Mouse (Mus musculus) embryo, embryonic 10 days (tissue): ENCODE data around the gene Ptchd3.

Source experiments
- DNase-seq: peaks from one replicate; pipeline ENCODE4 v3.0.0-alpha.2; 2015; ENCODE audit warnings: low spot score

Gene Ptchd3

GRCm38 (mm10) chr11:121829947-121830346, at the start of gene Ptchd3:
TSS of gene Ptchd3 (plus strand) at chr11:121830247.
- DNase-seq: no peak

GRCm38 (mm10) chr11:121781831-121782230, 48.2 kb upstream of the Ptchd3 start:
- DNase-seq: no peak

- no peak for DNase-seq
Observed at GRCm38 (mm10) chr11:121787456-121787855, 42.6 kb upstream of the Ptchd3 start.

DNA sequence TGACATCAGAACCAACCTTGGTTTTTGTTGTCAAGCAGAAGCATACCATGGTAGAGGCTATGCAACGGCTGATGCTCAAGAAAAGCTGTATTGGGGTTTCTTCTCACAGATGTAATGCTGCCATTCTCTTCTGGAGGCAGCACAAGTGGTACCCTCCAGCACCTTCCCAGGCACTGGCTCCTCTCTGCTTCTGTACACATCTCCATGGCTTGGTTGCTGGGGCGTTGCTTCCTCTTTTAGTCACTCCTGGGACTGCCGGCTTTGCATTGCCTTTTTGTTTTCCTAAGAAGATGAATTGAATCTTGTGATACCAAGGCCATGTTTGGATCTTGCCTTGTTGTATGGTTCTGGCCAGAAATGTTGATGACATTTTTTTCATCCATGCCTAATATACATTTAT, 40.5 kb upstream of the Ptchd3 start:
- no peak for DNase-seq

- DNase-seq: no peak
Observed at GRCm38 (mm10) chr11:121790671-121791094, 39.4 kb upstream of the Ptchd3 start.

- DNase-seq: no peak
Observed at GRCm38 (mm10) chr11:121791446-121791845, 38.6 kb upstream of the Ptchd3 start.

DNA sequence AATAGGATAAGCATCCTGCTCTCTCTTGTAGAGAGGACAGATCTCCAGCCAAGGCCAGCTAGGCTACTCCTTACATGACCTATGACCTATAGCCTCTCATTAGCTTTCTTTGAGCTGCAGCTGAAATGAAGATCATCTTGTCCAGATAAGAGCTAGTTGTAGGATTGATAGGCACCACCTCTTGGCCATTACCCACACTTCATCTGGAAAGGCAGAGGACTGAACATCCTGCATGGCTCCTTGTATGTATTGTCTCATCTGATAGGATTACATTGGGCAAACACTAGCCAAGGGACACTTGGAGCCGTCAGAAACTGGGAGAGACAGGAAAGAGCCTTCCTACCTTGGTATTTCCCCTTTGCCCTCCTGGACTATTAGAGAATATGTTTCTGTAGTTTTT, 38.1 kb upstream of the Ptchd3 start:
- no peak for DNase-seq

GRCm38 (mm10) chr11:121793530-121793929, 36.5 kb upstream of the Ptchd3 start:
- no peak for DNase-seq

DNA sequence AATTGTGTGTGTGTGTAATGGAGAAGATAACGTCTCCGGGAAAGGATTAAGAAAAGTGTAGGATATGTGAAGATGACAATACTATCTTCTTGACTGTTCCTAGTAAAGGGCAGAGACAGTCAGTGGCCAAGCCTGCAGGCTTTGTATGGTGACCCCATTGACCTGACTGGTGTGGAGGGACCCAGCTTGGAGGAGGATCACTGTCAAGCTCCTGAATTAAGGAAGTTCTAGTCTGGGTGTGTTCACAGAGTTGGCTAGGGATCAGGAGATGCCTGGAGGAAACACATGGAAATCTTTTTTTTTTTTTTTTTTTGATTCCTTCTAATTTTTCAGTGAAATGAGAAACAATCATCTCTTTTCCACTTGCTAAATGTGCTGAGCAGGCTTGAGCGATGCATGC, 35.9 kb upstream of the Ptchd3 start:
- no peak for DNase-seq

DNA sequence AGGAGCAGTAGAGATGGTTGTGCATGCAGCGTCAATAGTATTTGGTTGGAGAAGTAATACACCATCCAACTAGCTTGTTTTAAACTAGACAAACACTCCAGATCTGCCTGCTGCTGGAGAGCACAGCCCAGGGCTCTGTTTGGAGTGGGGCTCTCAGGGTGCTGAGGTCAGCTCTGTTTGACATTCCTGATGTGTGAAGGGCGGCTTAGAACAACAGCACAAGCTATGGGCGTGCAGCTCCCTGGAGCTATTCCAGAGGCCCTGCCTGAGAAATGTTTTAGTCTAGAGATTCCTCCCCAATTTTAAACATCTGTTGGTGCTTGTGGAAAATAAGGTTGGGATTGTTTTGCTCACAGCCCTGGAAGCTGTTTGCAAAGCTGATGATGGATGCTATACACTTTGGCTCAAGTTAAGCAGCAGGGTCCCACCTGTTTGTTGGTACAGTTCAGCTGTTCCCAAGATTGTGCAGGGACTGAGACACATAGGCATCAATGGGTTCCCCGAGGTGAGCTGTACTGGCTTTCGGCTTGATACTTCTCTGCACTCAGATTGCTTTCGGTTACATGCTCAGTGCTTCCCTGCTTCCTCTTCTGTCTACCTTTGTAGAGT, 35.4 kb upstream of the Ptchd3 start:
- peak; percentile 65 for DNase-seq

DNA sequence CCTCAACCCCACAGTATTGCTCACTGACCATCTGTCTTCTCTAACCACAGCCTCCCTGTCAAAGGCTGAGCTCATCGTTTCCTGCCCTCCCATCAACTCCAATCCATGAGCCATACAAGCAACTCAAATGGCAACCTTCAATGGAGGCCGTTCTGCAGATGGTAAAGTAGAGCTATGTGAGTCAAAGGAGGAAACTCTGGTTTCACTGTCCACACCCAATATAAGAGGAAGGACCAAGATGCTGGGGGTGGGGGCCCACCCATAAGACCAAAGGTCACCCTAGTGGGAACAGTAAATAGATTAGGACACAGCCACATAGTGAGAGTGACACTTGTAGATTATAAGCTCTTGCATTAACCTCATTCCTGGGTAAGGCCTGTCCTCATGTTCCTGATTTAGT, 34.1 kb upstream of the Ptchd3 start:
- no peak for DNase-seq

DNA sequence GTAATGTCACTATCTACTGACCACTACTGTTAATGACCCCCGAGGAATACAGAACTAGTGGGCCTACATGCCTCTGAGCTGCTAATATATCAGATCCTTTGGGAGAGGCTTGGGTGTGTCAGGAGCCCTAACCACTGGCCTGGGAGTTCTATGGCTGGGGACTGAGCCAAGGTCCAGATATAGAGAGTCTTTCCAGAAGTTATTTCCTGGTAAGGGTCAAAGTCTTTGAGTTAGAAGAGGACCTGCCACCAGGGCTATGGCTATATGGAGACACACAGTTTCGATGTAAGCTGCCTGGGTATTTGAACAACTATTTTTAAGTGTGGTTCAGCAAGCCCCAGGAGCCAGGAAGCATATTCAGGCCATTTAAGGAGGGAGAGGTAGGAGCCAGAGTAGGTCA, 31.5 kb upstream of the Ptchd3 start:
- DNase-seq: no peak

DNA sequence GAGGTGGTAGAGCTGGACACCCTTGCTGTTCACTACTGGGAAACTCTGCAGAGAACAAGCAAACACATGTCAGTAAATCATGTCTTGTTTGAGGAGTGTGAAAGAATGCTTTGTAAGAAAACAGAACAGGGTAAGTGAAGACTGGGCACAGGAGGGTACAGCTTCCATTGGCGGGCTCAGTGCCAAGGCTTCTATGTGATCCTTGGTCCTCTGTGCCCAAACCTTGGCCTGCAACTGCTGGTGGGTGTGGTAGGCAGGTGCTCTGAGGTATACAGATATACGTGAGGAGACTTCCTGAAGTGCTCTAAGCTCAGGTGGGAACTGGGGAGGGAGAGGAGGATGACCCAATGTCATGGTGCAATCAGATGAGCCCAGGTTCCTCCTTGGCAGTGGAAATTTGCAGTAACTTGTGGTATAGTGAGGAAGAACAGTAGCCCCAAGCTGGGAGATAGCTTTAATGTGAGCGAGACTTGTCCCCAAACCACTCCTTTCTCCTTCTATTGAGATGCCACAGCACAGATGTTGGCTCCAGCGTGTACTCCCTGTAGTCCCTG, 30.2 kb upstream of the Ptchd3 start:
- DNase-seq: no peak

DNA sequence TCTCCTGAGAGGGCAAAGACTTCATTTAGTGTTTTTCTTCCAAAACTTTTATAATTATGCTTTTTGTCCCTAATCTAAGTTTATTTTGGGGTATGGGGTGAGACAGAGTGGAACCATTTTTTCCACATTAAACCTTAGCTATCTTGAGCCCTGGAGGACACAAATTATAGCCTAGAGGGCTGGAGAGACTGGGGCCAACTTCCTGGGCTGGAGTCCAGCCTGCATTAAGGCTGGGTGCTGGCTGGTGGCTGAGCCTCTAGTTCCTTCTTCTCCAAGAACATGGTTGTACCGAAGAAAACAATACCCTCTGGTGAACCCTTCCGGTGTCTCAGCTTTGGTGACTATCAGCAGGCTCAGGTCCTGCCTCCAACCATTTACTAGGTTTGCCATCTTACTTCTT, 27.3 kb upstream of the Ptchd3 start:
- DNase-seq: no peak

GRCm38 (mm10) chr11:121804258-121805027, 25.6 kb upstream of the Ptchd3 start:
- no peak for DNase-seq

- DNase-seq: peak; percentile 94
Observed at GRCm38 (mm10) chr11:121808204-121808852, 21.7 kb upstream of the Ptchd3 start.

DNA sequence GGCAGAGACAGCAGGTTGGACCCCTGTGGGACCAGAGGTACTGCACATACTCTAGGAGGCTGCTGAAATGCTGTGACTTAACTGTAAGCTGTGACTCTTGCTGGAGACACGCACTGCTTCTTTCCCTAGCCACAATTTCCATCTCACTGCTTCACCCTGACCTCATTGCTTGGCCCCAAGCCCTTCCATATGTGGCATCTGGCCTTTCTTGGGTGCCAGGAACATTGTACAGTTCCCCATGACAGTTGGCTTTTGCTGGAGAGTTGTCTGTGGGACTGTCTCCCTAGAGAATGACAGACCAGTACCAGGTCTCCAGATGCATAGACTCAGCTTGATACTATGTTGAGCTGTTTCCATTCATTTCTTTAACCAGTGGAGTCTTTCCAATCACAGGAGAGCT, 21.2 kb upstream of the Ptchd3 start:
- DNase-seq: no peak

- peak; percentile 40 for DNase-seq
Observed at GRCm38 (mm10) chr11:121845923-121846322, 15.9 kb downstream of the Ptchd3 start.

DNA sequence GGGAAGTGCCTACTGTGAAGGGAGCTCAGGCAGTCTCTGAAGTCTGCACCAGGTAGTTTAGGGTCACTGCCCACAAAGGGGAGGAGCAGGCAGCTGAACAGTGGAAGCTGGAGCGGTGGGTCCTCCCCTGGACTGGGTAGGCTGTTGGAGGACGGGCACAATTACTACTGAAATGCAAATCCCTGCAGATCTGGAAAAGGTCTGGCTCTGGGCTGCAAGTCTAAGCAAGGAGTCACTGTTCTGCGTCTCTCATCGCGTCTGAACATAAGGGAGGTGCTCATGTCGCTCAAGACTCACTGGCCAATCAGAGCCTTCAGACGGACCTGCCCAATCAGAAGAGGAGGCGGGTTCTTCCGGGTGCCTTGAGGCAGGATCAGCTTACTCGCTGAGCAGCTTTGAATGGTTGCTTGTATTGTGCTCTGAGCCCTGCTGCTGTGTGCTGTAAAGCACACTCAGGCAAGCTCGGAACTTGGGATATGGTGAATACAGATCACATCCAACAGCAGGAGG, 17.8 kb downstream of the Ptchd3 start:
- DNase-seq: peak; percentile 94
